Mouse (Mus musculus) macrophage (primary cell): ENCODE measurements around the gene Farp2. TPM values are rescaled to one million over a fixed set of nuclear protein-coding genes. Genes with fewer than 3 reads are reported as not detected.

Source experiments
- H3K27ac ChIP-seq: fragments of 350-480 bp; formaldehyde crosslinking; 2 replicates; pipeline ENCODE4 v1.9.0; 2021
- H3K36me3 ChIP-seq: fragments of 350-480 bp; formaldehyde crosslinking; 2 replicates; pipeline ENCODE4 v1.9.0; 2021; ENCODE audit errors: inconsistent target
- H3K4me3 ChIP-seq: fragments of 350-480 bp; formaldehyde crosslinking; 2 replicates; pipeline ENCODE4 v1.9.0; 2021; ENCODE audit errors: inconsistent target
- H3K79me2 ChIP-seq: fragments of 350-480 bp; formaldehyde crosslinking; 2 replicates; pipeline ENCODE4 v1.9.0; 2021; ENCODE audit errors: inconsistent target
- WGBS: methylation state at CpG from one replicate; pipeline ENCODE4 v1.1.7; 2026; ENCODE audit warnings: inconsistent platforms; ENCODE audit not compliant: missing documents; 5-methylcytosine and 5-hydroxymethylcytosine counted together
- polyA plus RNA-seq: library from polyadenylated mRNA; stranded (reverse); fragments of 250-400 nt; gene quantifications from 3 replicates; pipeline ENCODE4 v1.2.4, GENCODE M21; 2018; ENCODE audit warnings: inconsistent platforms

Farp2 gene
- polyA plus RNA-seq, 1 experiment from 2014 or later = 1.7 TPM

- H3K27ac ChIP-seq = no peak overlapping the region
- no peaks in the 10 kb centered on the region for H3K36me3 ChIP-seq
- H3K4me3 ChIP-seq = no peak overlapping the region
- H3K79me2 ChIP-seq = no peaks in the 10 kb centered on the region
- 81% methylated on average over 3 of the region's 3 CpGs for WGBS
Observed at GRCm38 (mm10) chr1:93588346-93588745, 76.5 kb downstream of the Farp2 start.

- Histone ChIP-seq H3K27ac (no peak overlapping the region), H3K36me3 (no peaks in the 10 kb centered on the region), H3K79me2 (no peaks in the 10 kb centered on the region), H3K4me3 (no peak overlapping the region)
Observed at GRCm38 (mm10) chr1:93593960-93594359, 82.1 kb downstream of the Farp2 start.

- 91% methylated on average over 6 of the region's 6 CpGs for WGBS
- Histone ChIP-seq H3K79me2 (no peaks in the 10 kb centered on the region), H3K4me3 (no peak overlapping the region), H3K27ac (no peak overlapping the region), H3K36me3 (no peaks in the 10 kb centered on the region)
Observed at GRCm38 (mm10) chr1:93595916-93596315, 84.0 kb downstream of the Farp2 start.

- Histone ChIP-seq H3K27ac (no peak overlapping the region), H3K36me3 (no peaks in the 10 kb centered on the region), H3K4me3 (no peak overlapping the region), H3K79me2 (no peaks in the 10 kb centered on the region)
- 73% methylated on average over 4 of the region's 4 CpGs for WGBS
Observed at GRCm38 (mm10) chr1:93602911-93603310, 91.0 kb downstream of the Farp2 start.

- no peak overlapping the region for H3K27ac ChIP-seq
- no peaks in the 10 kb centered on the region for H3K79me2 ChIP-seq
- no peak overlapping the region for H3K4me3 ChIP-seq
- no peaks in the 10 kb centered on the region for H3K36me3 ChIP-seq
- WGBS = 97% methylated on average over 12 of the region's 12 CpGs
Observed at GRCm38 (mm10) chr1:93603921-93604320, 92.0 kb downstream of the Farp2 start.

GRCm38 (mm10) chr1:93607090-93608083 is 95.5 kb downstream of the Farp2 start:
- H3K4me3 ChIP-seq = no peak overlapping the region
- no peaks in the 10 kb centered on the region for H3K36me3 ChIP-seq
- H3K79me2 ChIP-seq = no peaks in the 10 kb centered on the region
- 92% methylated on average over 14 of the region's 14 CpGs for WGBS
- no peak overlapping the region for H3K27ac ChIP-seq

- H3K79me2 ChIP-seq = no peaks in the 10 kb centered on the region
- H3K27ac ChIP-seq = no peak overlapping the region
- no peak overlapping the region for H3K4me3 ChIP-seq
- WGBS = 87% methylated on average over 4 of the region's 4 CpGs
- H3K36me3 ChIP-seq = no peaks in the 10 kb centered on the region
Observed at GRCm38 (mm10) chr1:93608696-93609245, 96.9 kb downstream of the Farp2 start.

GRCm38 (mm10) chr1:93609762-93610161 is 97.9 kb downstream of the Farp2 start:
- no peak overlapping the region for H3K4me3 ChIP-seq
- no peaks in the 10 kb centered on the region for H3K79me2 ChIP-seq
- H3K36me3 ChIP-seq = no peaks in the 10 kb centered on the region
- 92% methylated on average over 8 of the region's 8 CpGs for WGBS
- no peak overlapping the region for H3K27ac ChIP-seq

- 95% methylated on average over 4 of the region's 4 CpGs for WGBS
- H3K36me3 ChIP-seq = peaks cover 14% of the 10 kb centered on the region
- no peak overlapping the region for H3K27ac ChIP-seq
- no peak overlapping the region for H3K4me3 ChIP-seq
- no peaks in the 10 kb centered on the region for H3K79me2 ChIP-seq
Observed at GRCm38 (mm10) chr1:93618059-93618748, 106.3 kb downstream of the Farp2 start.

GRCm38 (mm10) chr1:93618948-93619347 is 107.1 kb downstream of the Farp2 start:
- H3K4me3 ChIP-seq = no peak overlapping the region
- no peak overlapping the region for H3K27ac ChIP-seq
- 65% methylated on average over 5 of the region's 5 CpGs for WGBS
- H3K36me3 ChIP-seq = peaks cover 21% of the 10 kb centered on the region
- H3K79me2 ChIP-seq = no peaks in the 10 kb centered on the region

- Histone ChIP-seq H3K4me3 (no peak overlapping the region), H3K27ac (no peak overlapping the region), H3K79me2 (no peaks in the 10 kb centered on the region; the same call in 1 of the 2 replicates), H3K36me3 (peaks cover 71% of the 10 kb centered on the region)
- WGBS = 93% methylated on average over 1 of the region's 1 CpGs
Observed at GRCm38 (mm10) chr1:93624502-93624901, 112.6 kb downstream of the Farp2 start.

- H3K79me2 ChIP-seq = peaks cover 51% of the 10 kb centered on the region
- peaks cover 31% of the 10 kb centered on the region for H3K36me3 ChIP-seq
- no peak overlapping the region for H3K27ac ChIP-seq
- no peak overlapping the region for H3K4me3 ChIP-seq
- WGBS = 98% methylated on average over 3 of the region's 3 CpGs
Observed at GRCm38 (mm10) chr1:93630796-93631195, 118.9 kb downstream of the Farp2 start.

GRCm38 (mm10) chr1:93632723-93633122 is 120.8 kb downstream of the Farp2 start:
- H3K4me3 ChIP-seq = no peak overlapping the region
- 89% methylated on average over 3 of the region's 3 CpGs for WGBS
- H3K36me3 ChIP-seq = peaks cover 13% of the 10 kb centered on the region; the same call in 1 of the 2 replicates
- peaks cover 51% of the 10 kb centered on the region for H3K79me2 ChIP-seq
- no peak overlapping the region for H3K27ac ChIP-seq

GRCm38 (mm10) chr1:93634481-93634891 is 122.6 kb downstream of the Farp2 start:
- H3K27ac ChIP-seq = no peak overlapping the region
- 1% methylated on average over 6 of the region's 6 CpGs for WGBS

More at GRCm38 (mm10) chr1:93634481-93634891, 122.6 kb downstream of the Farp2 start:
- H3K4me3 ChIP-seq = peak overlapping the region; percentile 65
- peaks cover 51% of the 10 kb centered on the region for H3K79me2 ChIP-seq
- H3K36me3 ChIP-seq = no peaks in the 10 kb centered on the region; the same call in 1 of the 2 replicates
